Mouse (Mus musculus): ENCODE results near the gene Pptc7.

Pptc7 gene

GRCm38 (mm10) chr5:122327283-122327682 is 43.1 kb downstream of the Pptc7 start:
- DNase-seq (ENCODE audit: low read depth, low spot score) = no peak

- DNase-seq (ENCODE audit: low read depth, low spot score) = peak; percentile 64
These were observed 46.1 kb downstream of the Pptc7 start for GRCm38 (mm10) chr5:122330269-122330668.

- no peak for DNase-seq (ENCODE audit: low read depth, low spot score)
These were observed 50.5 kb downstream of the Pptc7 start for GRCm38 (mm10) chr5:122334682-122335081.

GRCm38 (mm10) chr5:122336554-122337294 is 52.6 kb downstream of the Pptc7 start:
- peak; percentile 21 for DNase-seq (ENCODE audit: low read depth, low spot score)

- no peak for DNase-seq (ENCODE audit: low read depth, low spot score)
These were observed 58.7 kb downstream of the Pptc7 start for GRCm38 (mm10) chr5:122342874-122343273.

GRCm38 (mm10) chr5:122343768-122344167 is 59.6 kb downstream of the Pptc7 start:
- DNase-seq (ENCODE audit: low read depth, low spot score) = no peak

- peak; percentile 84 for DNase-seq (ENCODE audit: low read depth, low spot score)
These were observed 60.1 kb downstream of the Pptc7 start for GRCm38 (mm10) chr5:122344260-122344659.

GRCm38 (mm10) chr5:122345777-122346176 is 61.6 kb downstream of the Pptc7 start:
- DNase-seq (ENCODE audit: low read depth, low spot score) = peak; percentile 44

- peak; percentile 99 for DNase-seq (ENCODE audit: low read depth, low spot score)
These were observed 69.8 kb downstream of the Pptc7 start, which contains the start of the genes Rad9b and Vps29 for GRCm38 (mm10) chr5:122353807-122354491. Gene Rad9b, minus strand, starts transcription at chr5:122354233. Gene Vps29, plus strand, starts transcription at chr5:122354369.

GRCm38 (mm10) chr5:122354492-122355067 is 70.4 kb downstream of the Pptc7 start:
- DNase-seq (ENCODE audit: low read depth, low spot score) = peak; percentile 39

- peak; percentile 64 for DNase-seq (ENCODE audit: low read depth, low spot score)
These were observed 87.5 kb downstream of the Pptc7 start, which contains the start of gene Gpn3 for GRCm38 (mm10) chr5:122371591-122372191. Gene Gpn3, plus strand, starts transcription at chr5:122371876.

GRCm38 (mm10) chr5:122372192-122372769 is 88.1 kb downstream of the Pptc7 start, which contains the start of gene Fam216a:
Gene Fam216a, minus strand, starts transcription at chr5:122372364.
- DNase-seq (ENCODE audit: low read depth, low spot score) = peak; percentile 100

GRCm38 (mm10) chr5:122372878-122373277 is 88.7 kb downstream of the Pptc7 start:
- no peak for DNase-seq (ENCODE audit: low read depth, low spot score)
